Mouse (Mus musculus) embryonic fibroblast, embryonic 13.5 days (primary cell): ENCODE measurements around the gene Tmed10. TPM values are rescaled to one million over a fixed set of nuclear protein-coding genes. Genes with fewer than 3 reads are reported as not detected.

Experiments used
- H3K27ac ChIP-seq: 2 replicates; pipeline ENCODE4 v1.5.1; 2012; ENCODE audit warnings: low read length, control low read depth, inconsistent platforms; ENCODE audit not compliant: insufficient read depth
- H3K4me1 ChIP-seq: 2 replicates; pipeline ENCODE4 v1.6.1; 2011; ENCODE audit warnings: low read length; ENCODE audit not compliant: control insufficient read depth, insufficient read depth
- H3K4me3 ChIP-seq: 2 replicates; pipeline ENCODE4 v1.5.1; 2011; ENCODE audit warnings: mild to moderate bottlenecking, control low read depth, low read length; ENCODE audit not compliant: insufficient read depth
- CTCF ChIP-seq: IDR thresholded peaks from 2 replicates; pipeline ENCODE4 v1.5.1; 2011; ENCODE audit warnings: mild to moderate bottlenecking, control low read depth, low read length, moderate library complexity, borderline replicate concordance; ENCODE audit not compliant: insufficient read depth
- POLR2A ChIP-seq: IDR thresholded peaks from 2 replicates; pipeline ENCODE4 v1.6.1; 2011; ENCODE audit warnings: low read depth, mild to moderate bottlenecking, control low read depth, low read length, moderate library complexity
- polyA plus RNA-seq: library from polyadenylated mRNA; stranded (reverse); fragments of >200 nt; gene quantifications from 2 replicates; pipeline ENCODE4 v1.2.4, GENCODE M21; 2011; ENCODE audit warnings: low read depth; ENCODE audit not compliant: missing spikeins, insufficient read length

The Tmed10 gene
- polyA plus RNA-seq, 1 experiment: 282 TPM

GRCm38 (mm10) chr12:85338815-85339214 lies 35.8 kb downstream of the Tmed10 start:
- peak overlapping the region; percentile 80 for H3K27ac ChIP-seq
- no peak for TF ChIP-seq CTCF
- TF ChIP-seq POLR2A: no peak
- H3K4me3 ChIP-seq: peak overlapping the region; percentile 75

GRCm38 (mm10) chr12:85337567-85338311 lies 36.9 kb downstream of the Tmed10 start:
- TF ChIP-seq CTCF (no peak), POLR2A (0 out of 2 replicates have a peak, but pooled peaks have one; percentile 3)
- H3K4me1 ChIP-seq: 0 out of 2 replicates have a peak, but pooled peaks cover 2% of the 10 kb centered on the region
- peak overlapping the region; percentile 75 for H3K4me3 ChIP-seq
- peak overlapping the region; percentile 80 for H3K27ac ChIP-seq

More at GRCm38 (mm10) chr12:85338815-85339214, 35.8 kb downstream of the Tmed10 start:
- 0 out of 2 replicates have a peak, but pooled peaks cover 2% of the 10 kb centered on the region for H3K4me1 ChIP-seq

GRCm38 (mm10) chr12:85330153-85330552 lies 44.5 kb downstream of the Tmed10 start:
- TF ChIP-seq POLR2A (no peak), CTCF (no peak)
- peaks cover 4% of the 10 kb centered on the region for H3K4me1 ChIP-seq
- H3K4me3 ChIP-seq: no peak overlapping the region
- H3K27ac ChIP-seq: 0 out of 2 replicates have a peak overlapping the region, but pooled peaks have one; percentile 23

GRCm38 (mm10) chr12:85308651-85309050 lies 66.0 kb downstream of the Tmed10 start:
- Histone ChIP-seq H3K4me3 (no peak overlapping the region), H3K27ac (no peak overlapping the region), H3K4me1 (peaks cover 3% of the 10 kb centered on the region; the same call in 1 of the 2 replicates)
- TF ChIP-seq CTCF: no peak
- no peak for TF ChIP-seq POLR2A

GRCm38 (mm10) chr12:85305247-85305892 lies 69.3 kb downstream of the Tmed10 start:
- Histone ChIP-seq H3K4me1 (peaks cover 3% of the 10 kb centered on the region; the same call in 1 of the 2 replicates), H3K4me3 (no peak overlapping the region), H3K27ac (no peak overlapping the region)
- TF ChIP-seq POLR2A: no peak
- peak; percentile 89; the same call in 1 of the 2 replicates for TF ChIP-seq CTCF

- no peak overlapping the region for H3K4me3 ChIP-seq
- H3K4me1 ChIP-seq: peaks cover 3% of the 10 kb centered on the region; the same call in 1 of the 2 replicates
- no peak overlapping the region for H3K27ac ChIP-seq
- no peak for TF ChIP-seq POLR2A
- TF ChIP-seq CTCF: no peak
Observed at GRCm38 (mm10) chr12:85304725-85305124, 69.9 kb downstream of the Tmed10 start.

GRCm38 (mm10) chr12:85303256-85303655 lies 71.4 kb downstream of the Tmed10 start:
- no peak overlapping the region for H3K4me3 ChIP-seq
- TF ChIP-seq POLR2A (no peak), CTCF (no peak)
- peaks cover 3% of the 10 kb centered on the region; the same call in 1 of the 2 replicates for H3K4me1 ChIP-seq
- no peak overlapping the region for H3K27ac ChIP-seq

- H3K4me1 ChIP-seq: no peaks in the 10 kb centered on the region
- H3K27ac ChIP-seq: peak overlapping the region; percentile 43
- H3K4me3 ChIP-seq: no peak overlapping the region
- TF ChIP-seq POLR2A (no peak), CTCF (no peak)
Observed at GRCm38 (mm10) chr12:85298835-85299180, 75.8 kb downstream of the Tmed10 start.

GRCm38 (mm10) chr12:85298127-85298834 lies 76.4 kb downstream of the Tmed10 start:
- TF ChIP-seq POLR2A: no peak
- TF ChIP-seq CTCF: no peak
- H3K4me1 ChIP-seq: no peaks in the 10 kb centered on the region
- no peak overlapping the region for H3K4me3 ChIP-seq
- peak overlapping the region; percentile 43 for H3K27ac ChIP-seq

GRCm38 (mm10) chr12:85297345-85297997 lies 77.2 kb downstream of the Tmed10 start:
- TF ChIP-seq POLR2A (no peak), CTCF (no peak)
- no peak overlapping the region for H3K4me3 ChIP-seq
- H3K27ac ChIP-seq: peak overlapping the region; percentile 43
- no peaks in the 10 kb centered on the region for H3K4me1 ChIP-seq
